Mouse (Mus musculus) olfactory bulb, adult 2 months (tissue): ENCODE data around the gene Gucd1.

ENCODE experiments used
- CTCF ChIP-seq: fragments of 200-500 bp; IDR thresholded peaks from 2 replicates; pipeline ENCODE4 v1.5.1; 2012; ENCODE audit warnings: low read depth, mild to moderate bottlenecking, low read length, moderate library complexity; ENCODE audit not compliant: insufficient read depth
- POLR2A ChIP-seq: fragments of 200-500 bp; IDR thresholded peaks from 2 replicates; pipeline ENCODE4 v1.6.1; 2012; ENCODE audit warnings: mild to moderate bottlenecking, low read depth, low read length, moderate library complexity; ENCODE audit not compliant: insufficient read depth

- TF ChIP-seq CTCF (no peak), POLR2A (no peak)
Observed at GRCm38 (mm10) chr10:75495304-75495703, 22.5 kb downstream of the Gucd1 start.
